Mouse (Mus musculus): ENCODE measurements at regions not wholly inside any gene's neighbourhood (a gene's known extent, or its start where the extent isn't known, plus 50 kb on each side); places are given as distances from the start of the nearest gene placed in this dataset.
A peak's percentile ranks its signal among the peaks of the same experiment; 100 is the strongest.

- DNase-seq = peak in 1 of 2 experiments; percentile 25
Observed at GRCm38 (mm10) chr14:58511571-58511985, 441.2 kb downstream of the Fgf9 start.

DNA sequence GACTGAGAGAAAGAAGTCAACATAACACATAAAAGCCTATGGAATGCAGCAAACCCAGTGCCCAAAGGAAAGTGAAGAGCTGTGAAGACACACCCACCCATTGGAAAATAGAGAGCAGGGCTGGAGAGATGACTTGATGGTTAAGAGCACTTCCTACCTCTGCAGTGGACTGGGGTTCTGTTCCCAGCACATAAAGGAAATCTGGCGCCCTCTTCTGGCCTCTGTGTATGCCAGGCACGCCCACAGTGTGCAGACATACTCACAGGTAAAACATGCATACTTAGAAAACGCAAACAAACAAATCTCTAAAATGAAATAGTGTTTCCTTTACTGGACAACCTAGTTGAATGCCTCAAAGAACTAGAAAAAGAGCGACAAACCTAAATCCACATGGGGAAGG is 440.4 kb downstream of the Fgf9 start:
- no peak for DNase-seq
- intact Hi-C loops (cut with DNase I) = no loop called here

More at GRCm38 (mm10) chr14:58511571-58511985, 441.2 kb downstream of the Fgf9 start:
- intact Hi-C loops (cut with DNase I) = no loop called here

- intact Hi-C loops (cut with DNase I) = no loop called here
- DNase-seq = no peak
Observed at GRCm38 (mm10) chr14:58509106-58509505, 438.8 kb downstream of the Fgf9 start.

DNA sequence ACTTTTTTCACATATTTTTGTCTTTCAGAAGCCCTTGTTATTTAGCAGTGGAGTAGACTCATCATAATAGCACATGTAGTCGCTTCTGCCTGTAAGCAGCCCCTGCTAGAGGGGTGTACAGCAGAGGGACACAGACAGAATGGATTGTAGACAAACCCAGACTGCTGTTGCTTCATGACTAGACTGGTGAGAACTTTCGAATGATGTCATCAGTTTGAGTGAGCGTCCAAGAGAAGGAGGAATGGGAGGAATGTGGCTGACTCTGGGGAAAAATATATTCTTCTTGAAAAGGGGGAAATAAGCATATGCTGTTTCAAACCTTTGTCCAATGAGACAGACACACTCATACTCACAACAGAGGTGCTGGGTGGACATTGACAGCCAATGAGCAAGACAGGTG is 436.1 kb downstream of the Fgf9 start:
- intact Hi-C loops (cut with DNase I) = no loop called here
- DNase-seq = peak in 1 of 2 experiments; percentile 30

- intact Hi-C loops (cut with DNase I) = no loop called here
- peak in 1 of 2 experiments; percentile 36 for DNase-seq
Observed at GRCm38 (mm10) chr14:58505841-58506240, 435.5 kb downstream of the Fgf9 start.

DNA sequence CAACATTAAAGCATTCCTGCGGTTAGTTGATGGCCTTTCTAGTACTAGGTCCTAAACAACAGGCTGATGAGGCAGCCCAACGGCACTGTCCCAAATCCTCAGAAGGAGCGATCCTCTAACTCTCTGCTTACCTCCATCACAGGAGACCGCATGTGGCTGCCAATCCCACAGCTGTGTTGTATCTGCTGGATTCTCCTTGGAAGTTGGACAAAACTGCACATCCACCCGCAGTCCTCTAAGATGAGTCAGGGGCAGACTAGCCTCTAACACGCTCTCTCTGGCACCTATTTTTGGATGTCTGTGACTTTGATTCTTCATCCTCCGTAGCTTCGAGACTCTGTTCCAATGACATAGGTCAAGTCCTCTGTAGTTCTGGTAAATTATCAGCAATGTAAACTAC is 432.5 kb downstream of the Fgf9 start:
- intact Hi-C loops (cut with DNase I) = no loop called here
- DNase-seq = peak in 1 of 2 experiments; percentile 22

GRCm38 (mm10) chr14:58500014-58500413 is 429.7 kb downstream of the Fgf9 start:
- intact Hi-C loops (cut with DNase I) = no loop called here
- no peak for DNase-seq

DNA sequence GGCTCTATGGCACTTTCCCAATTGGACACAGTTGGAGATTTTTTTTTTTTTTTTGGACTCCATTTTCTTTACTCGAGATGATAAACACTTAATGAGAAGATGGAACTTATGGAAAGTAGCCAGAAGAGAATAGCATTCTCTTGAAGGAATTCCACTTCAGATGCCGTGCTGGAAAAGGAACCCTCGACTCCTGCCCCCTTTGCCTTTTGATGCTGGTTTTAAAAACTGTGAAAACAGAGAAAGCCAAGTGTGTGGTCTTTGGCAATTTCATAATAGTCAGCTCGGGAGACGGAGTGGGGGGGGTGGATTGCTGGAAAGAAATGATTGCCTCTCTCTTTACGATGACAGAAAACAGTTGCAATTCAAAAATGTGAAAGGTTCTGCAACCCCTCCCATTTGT is 429.2 kb downstream of the Fgf9 start:
- intact Hi-C loops (cut with DNase I) = no loop called here
- DNase-seq = no peak

GRCm38 (mm10) chr14:58499071-58499470 is 428.7 kb downstream of the Fgf9 start:
- DNase-seq = no peak
- intact Hi-C loops (cut with DNase I) = no loop called here

- intact Hi-C loops (cut with DNase I) = no loop called here
Observed at GRCm38 (mm10) chr14:58496902-58497301, 426.6 kb downstream of the Fgf9 start.

GRCm38 (mm10) chr14:58494400-58494987 is 424.1 kb downstream of the Fgf9 start:
- intact Hi-C loops (cut with DNase I) = no loop called here

More at GRCm38 (mm10) chr14:58496902-58497301, 426.6 kb downstream of the Fgf9 start:
- DNase-seq = no peak

GRCm38 (mm10) chr14:58492118-58492517 is 421.8 kb downstream of the Fgf9 start:
- no peak for DNase-seq
- intact Hi-C loops (cut with DNase I) = no loop called here

More at GRCm38 (mm10) chr14:58494400-58494987, 424.1 kb downstream of the Fgf9 start:
- DNase-seq = no peak

DNA sequence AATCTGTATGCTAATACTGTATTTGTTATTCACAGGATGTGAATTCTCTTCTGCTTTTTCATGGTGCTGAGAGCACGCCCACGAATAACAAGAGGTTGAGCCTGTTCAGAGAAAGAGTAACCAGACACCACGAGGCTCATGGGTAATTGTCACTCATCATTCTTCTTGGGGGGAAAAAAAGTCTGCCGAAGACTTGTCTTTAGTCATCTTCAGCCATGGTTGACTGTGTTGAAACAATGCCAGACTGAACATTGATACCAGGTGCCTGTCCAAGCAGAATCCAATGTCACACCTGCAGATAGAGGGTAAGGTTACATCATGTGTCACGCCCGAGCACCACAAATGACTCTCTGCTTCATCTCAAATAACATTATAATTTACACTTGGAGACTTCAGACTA is 418.5 kb downstream of the Fgf9 start:
- intact Hi-C loops (cut with DNase I) = no loop called here
- DNase-seq = no peak

- DNase-seq = no peak
- intact Hi-C loops (cut with DNase I) = no loop called here
Observed at GRCm38 (mm10) chr14:58487836-58488235, 417.5 kb downstream of the Fgf9 start.

- intact Hi-C loops (cut with DNase I) = no loop called here
- no peak for DNase-seq
Observed at GRCm38 (mm10) chr14:58480454-58480853, 410.1 kb downstream of the Fgf9 start.

DNA sequence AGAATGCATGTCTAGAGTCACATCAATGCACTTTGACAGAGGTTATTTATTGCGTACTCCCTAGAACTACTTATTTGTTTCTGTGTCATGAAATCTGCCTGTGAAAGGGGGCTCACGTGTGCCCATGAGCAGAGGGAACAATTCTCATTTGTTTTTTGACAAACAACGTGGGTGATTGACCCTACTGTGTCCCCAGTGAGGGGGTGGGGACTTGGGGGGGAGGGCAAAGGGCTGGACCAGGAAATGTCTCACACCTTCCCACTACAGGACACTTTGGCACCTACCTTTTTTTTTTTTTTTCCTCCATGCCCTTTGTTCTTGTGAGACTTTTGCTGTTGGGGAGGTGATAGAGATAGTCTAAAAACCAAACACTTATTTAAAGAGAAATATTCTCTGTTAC is 400.3 kb downstream of the Fgf9 start:
- intact Hi-C loops (cut with DNase I) = no loop called here
- DNase-seq = no peak

- intact Hi-C loops (cut with DNase I) = no loop called here
- DNase-seq = no peak
Observed at GRCm38 (mm10) chr14:58468451-58468850, 398.1 kb downstream of the Fgf9 start.

DNA sequence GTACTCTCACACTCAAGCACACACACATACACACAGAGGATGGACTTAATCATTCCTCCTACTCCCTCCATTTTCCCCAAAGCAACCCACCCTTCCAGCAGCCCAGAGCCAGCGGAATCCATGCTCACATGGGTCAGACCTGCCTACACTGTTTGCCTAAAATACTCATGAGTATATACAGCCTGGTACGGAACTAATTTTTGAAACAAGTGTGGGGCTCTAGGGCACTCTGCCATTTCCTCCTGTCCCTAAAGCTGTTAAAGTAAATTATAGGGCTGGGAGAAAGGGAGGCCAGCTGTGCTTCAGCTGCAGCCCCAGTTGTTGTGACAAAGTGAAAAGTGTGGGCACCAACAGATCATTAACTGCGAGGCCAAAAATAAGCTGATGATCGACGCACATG is 397.5 kb downstream of the Fgf9 start:
- intact Hi-C loops (cut with DNase I) = no loop called here
- no peak for DNase-seq

DNA sequence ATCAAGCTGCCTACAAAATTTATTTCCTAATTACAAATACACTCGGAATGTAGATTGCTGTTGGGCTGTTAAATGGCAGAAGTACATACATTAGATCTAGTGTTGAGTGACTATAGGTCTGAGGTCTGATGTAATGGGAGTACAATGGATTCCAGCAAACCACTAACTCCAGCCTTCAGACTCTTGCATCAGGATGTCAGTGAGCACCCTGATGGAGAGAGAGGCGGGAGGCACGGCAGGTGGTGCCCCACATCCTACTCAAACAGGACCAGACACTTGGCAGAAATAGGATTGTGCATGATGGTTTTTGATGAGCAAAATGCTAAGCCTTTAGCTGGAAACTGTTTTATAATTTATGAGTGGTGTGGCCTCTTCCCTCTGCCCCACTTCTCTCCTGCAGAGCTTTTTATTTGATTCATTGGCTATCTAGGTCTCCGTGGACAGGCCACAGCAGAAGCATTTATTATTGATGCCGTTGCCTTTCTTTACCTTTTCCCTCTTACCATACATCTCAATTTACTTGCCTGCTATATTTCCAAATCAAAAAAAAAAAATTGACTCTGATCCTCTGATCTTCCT is 376.5 kb downstream of the Fgf9 start:
- intact Hi-C loops (cut with DNase I) = no loop called here
- no peak for DNase-seq

GRCm38 (mm10) chr14:58444496-58444895 is 374.1 kb downstream of the Fgf9 start:
- DNase-seq = no peak
- intact Hi-C loops (cut with DNase I) = no loop called here

GRCm38 (mm10) chr14:58442501-58442900 is 372.2 kb downstream of the Fgf9 start:
- intact Hi-C loops (cut with DNase I) = no loop called here
- no peak for DNase-seq

DNA sequence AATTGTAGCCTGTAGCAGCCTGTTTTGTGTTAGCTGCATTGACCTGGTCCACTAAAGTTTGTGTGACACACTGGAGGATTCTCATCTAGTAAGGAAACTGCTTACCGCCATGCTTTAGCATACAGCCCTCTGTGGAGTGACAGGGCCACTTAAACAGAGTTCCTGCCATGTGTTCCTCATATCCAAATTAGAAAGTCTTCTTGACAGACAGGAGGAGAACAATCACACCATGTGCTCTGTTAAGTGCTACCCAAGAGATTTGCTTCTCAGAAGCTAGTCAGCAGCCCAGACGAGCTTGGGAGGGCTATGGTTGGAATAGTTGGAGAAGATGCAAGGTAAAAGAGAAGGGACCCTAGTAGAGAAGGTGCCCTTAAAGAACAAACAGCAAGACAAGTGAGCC is 369.6 kb downstream of the Fgf9 start:
- intact Hi-C loops (cut with DNase I) = no loop called here
- DNase-seq = no peak

DNA sequence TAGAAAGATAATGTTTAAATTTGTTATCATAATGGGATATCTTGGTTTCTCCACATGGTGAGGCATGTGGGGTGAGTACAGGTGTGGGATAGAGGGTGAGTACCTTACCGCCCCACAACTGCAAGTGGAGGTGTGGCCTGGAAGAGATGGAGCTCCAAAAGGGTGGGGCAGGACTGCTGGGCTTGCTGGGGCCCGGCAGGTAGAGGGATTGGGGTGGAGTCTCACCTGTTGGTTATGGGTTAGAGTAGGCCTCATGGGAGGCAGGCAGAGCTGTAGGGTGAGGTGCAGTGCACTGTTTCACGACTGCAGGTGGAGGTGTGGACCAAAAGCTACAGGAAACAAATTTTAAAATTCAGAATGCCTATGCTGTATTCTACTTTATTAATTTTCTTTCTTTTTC is 365.7 kb downstream of the Fgf9 start:
- intact Hi-C loops (cut with DNase I) = no loop called here
- no peak for DNase-seq
